Mouse (Mus musculus): Measurements from ENCODE around the gene Tyrobp. TPM values are rescaled to one million over a fixed set of nuclear protein-coding genes. Genes with fewer than 3 reads are reported as not detected.

Tyrobp gene
- polyA plus RNA-seq, 1 experiment from 2014 or later, result 23.5 TPM

DNA sequence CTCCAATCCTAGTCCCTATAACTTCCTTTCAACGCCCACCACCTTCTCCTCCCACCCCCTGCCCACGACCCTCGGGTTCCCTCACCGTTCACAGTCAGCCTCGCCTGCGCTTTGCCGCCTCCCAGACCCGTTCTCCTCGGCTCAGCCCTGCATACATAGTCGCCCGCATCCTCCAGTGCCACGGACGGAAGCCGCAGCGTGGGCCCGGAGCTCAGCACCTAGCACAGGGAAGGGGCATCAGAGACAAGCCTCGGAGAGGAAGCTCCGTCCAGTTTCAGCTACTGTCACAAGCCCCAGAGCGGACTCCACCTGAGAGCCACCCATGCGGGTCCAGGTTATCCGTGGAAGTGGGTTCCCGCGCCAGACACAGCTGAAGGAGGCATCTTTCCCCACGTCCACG lies 39.8 kb downstream of the Tyrobp start:
- Histone ChIP-seq H3K27me3 (ENCODE audit: control insufficient read depth, insufficient read depth, low read depth, low read length) (peaks cover 54% of the 10 kb centered on the region), H3K9ac (ENCODE audit: low read depth, low read length) (peak overlapping the region; percentile 46), H3K27ac (ENCODE audit: low read length) (no peak overlapping the region), H3K36me3 (ENCODE audit: control insufficient read depth, insufficient read depth, low read length) (no peaks in the 10 kb centered on the region), H3K4me3 (ENCODE audit: low read depth, low read length) (no peak overlapping the region), H3K4me1 (ENCODE audit: control insufficient read depth, insufficient read depth, low read length) (peaks cover 26% of the 10 kb centered on the region), H3K9me3 (replicated peaks; ENCODE audit: control insufficient read depth, low read length, poor library complexity, severe bottlenecking) (no peaks in the 10 kb centered on the region), H3K4me2 (ENCODE audit: low read length) (peak overlapping the region; percentile 23)
- WGBS, result 18% methylated on average over 25 of the region's 25 CpGs
- no peak for ATAC-seq

DNA sequence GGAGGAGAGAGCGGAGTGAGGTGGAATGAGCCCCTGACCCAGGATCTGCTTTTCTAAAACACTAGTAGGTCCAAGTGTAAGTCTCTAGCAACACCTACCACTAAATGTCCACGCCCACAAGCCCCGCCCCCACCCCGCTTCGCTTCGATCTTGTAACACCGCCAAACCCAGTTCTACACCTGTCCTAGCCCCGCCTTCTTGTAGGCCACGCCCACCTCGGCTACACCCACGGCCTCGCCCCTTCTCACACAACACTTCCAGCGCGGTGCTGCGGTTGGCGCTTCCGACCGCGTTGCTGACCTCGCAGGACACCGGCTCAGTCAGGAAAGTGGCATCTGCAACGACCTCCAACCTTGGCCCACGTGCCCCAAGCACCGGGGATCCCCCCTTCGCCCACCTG lies 40.2 kb downstream of the Tyrobp start:
- Histone ChIP-seq H3K9ac (ENCODE audit: low read depth, low read length) (no peak overlapping the region; the same call in 1 of the 2 replicates), H3K4me2 (ENCODE audit: low read length) (peak overlapping the region; percentile 23), H3K4me3 (ENCODE audit: low read depth, low read length) (no peak overlapping the region), H3K27ac (ENCODE audit: low read length) (no peak overlapping the region), H3K27me3 (ENCODE audit: control insufficient read depth, insufficient read depth, low read depth, low read length) (peaks cover 54% of the 10 kb centered on the region), H3K9me3 (replicated peaks; ENCODE audit: control insufficient read depth, low read length, poor library complexity, severe bottlenecking) (no peaks in the 10 kb centered on the region), H3K36me3 (ENCODE audit: control insufficient read depth, insufficient read depth, low read length) (no peaks in the 10 kb centered on the region), H3K4me1 (ENCODE audit: control insufficient read depth, insufficient read depth, low read length) (peaks cover 27% of the 10 kb centered on the region)
- no peak for ATAC-seq
- 3% methylated on average over 25 of the region's 25 CpGs for WGBS

DNA sequence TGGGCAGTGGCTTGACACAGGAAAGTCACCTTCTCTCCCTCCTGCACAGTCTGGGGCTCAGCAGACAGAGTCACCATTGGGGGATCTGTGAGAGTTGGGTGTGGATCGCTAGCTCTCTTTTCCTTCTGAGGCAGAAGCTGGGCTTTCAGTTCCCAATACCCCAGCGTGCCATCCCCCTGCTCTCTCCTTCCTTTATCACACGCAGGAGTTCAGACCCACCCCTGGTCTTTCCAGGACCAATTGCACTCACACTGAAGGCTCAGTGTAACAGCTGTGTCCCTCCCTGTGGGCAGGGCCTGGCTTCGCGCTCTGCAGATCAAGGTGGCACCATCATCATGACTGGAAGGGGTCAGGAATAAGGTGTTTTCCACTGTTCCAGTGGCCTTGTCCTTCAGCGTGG lies 40.7 kb downstream of the Tyrobp start:
- Histone ChIP-seq H3K4me2 (ENCODE audit: low read length) (no peak overlapping the region; the same call in 1 of the 2 replicates), H3K27ac (ENCODE audit: low read length) (no peak overlapping the region), H3K27me3 (ENCODE audit: control insufficient read depth, insufficient read depth, low read depth, low read length) (peaks cover 57% of the 10 kb centered on the region), H3K9me3 (replicated peaks; ENCODE audit: control insufficient read depth, low read length, poor library complexity, severe bottlenecking) (no peaks in the 10 kb centered on the region), H3K36me3 (ENCODE audit: control insufficient read depth, insufficient read depth, low read length) (no peaks in the 10 kb centered on the region), H3K9ac (ENCODE audit: low read depth, low read length) (no peak overlapping the region; the same call in 1 of the 2 replicates), H3K4me3 (ENCODE audit: low read depth, low read length) (no peak overlapping the region), H3K4me1 (ENCODE audit: control insufficient read depth, insufficient read depth, low read length) (peaks cover 27% of the 10 kb centered on the region)
- 5% methylated on average over 6 of the region's 6 CpGs for whole genome bisulfite sequencing
- ATAC-seq, result no peak

DNA sequence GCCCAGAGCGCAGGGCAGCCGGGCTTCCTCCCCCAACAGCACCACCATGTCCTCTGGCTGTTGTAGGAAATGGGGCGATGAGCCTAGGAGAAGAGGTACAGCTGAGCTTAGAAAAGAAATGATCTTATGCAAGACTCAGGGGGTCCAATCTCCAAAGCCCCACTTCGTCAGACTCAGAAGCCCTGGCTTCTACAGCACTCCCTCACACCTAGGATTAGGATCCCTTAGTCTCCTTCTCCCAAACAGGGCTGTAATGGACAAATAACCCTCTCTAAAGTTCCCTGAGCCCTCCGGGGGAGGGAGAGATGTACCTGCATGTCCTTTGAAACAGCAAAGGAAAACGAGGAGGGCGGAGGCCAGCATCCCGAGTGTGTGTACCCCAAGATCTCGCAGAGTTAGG lies 42.9 kb downstream of the Tyrobp start:
- Histone ChIP-seq H3K36me3 (ENCODE audit: control insufficient read depth, insufficient read depth, low read length) (no peaks in the 10 kb centered on the region), H3K9ac (ENCODE audit: low read depth, low read length) (peak overlapping the region; percentile 30; the same call in 1 of the 2 replicates), H3K27me3 (ENCODE audit: control insufficient read depth, insufficient read depth, low read depth, low read length) (peaks cover 72% of the 10 kb centered on the region), H3K9me3 (replicated peaks; ENCODE audit: control insufficient read depth, low read length, poor library complexity, severe bottlenecking) (no peaks in the 10 kb centered on the region), H3K4me1 (ENCODE audit: control insufficient read depth, insufficient read depth, low read length) (peaks cover 27% of the 10 kb centered on the region), H3K4me2 (ENCODE audit: low read length) (peak overlapping the region; percentile 59), H3K27ac (ENCODE audit: low read length) (no peak overlapping the region), H3K4me3 (ENCODE audit: low read depth, low read length) (peak overlapping the region; percentile 28; the same call in 1 of the 2 replicates)
- ATAC-seq, result no peak
- 1% methylated on average over 9 of the region's 9 CpGs for WGBS

DNA sequence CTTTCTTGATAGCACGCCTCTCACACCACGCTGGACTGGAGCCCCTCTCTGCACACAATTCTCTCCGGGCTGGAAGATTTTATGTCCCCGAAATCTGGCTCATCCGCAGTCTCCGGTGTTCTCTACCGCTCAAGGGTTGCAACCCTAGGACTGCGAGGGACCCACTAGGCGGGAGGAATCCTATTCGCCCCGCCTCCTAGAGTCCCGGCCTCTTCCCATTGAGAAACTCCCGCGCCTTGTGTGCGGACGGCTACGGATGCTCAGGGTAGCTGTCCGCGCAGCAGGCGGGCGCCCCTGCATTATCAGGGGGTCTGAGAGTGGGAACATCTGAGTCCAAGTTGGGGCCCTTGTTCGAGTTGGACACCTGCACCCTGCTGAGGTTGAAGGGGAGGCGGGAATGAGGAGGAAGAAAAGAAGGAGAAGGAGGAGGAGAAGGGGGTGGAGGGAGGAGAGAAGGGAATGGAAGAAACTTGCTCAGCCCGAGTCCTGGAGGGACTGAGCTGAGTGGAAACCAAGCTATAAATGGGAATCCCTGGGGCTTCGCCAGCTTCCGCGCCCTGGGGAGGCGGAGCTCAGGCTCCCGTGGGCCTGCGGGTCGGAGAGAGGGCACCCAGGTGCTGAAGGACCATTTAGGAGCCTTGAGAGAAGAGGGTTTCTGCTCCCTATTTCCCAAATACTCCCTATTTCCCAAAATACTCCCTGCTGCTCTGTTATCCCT lies 43.5 kb downstream of the Tyrobp start:
- H3K9me3 ChIP-seq (replicated peaks; ENCODE audit: control insufficient read depth, low read length, poor library complexity, severe bottlenecking), result no peaks in the 10 kb centered on the region
- H3K27ac ChIP-seq (ENCODE audit: low read length), result no peak overlapping the region
- peaks cover 70% of the 10 kb centered on the region for H3K27me3 ChIP-seq (ENCODE audit: control insufficient read depth, insufficient read depth, low read depth, low read length)
- peak overlapping the region; percentile 59 for H3K4me2 ChIP-seq (ENCODE audit: low read length)
- WGBS, result under 1% methylated on average over 31 of the region's 31 CpGs
- H3K9ac ChIP-seq (ENCODE audit: low read depth, low read length), result peak overlapping the region; percentile 31; the same call in 1 of the 2 replicates
- peaks cover 27% of the 10 kb centered on the region for H3K4me1 ChIP-seq (ENCODE audit: control insufficient read depth, insufficient read depth, low read length)
- peak overlapping the region; percentile 28 for H3K4me3 ChIP-seq (ENCODE audit: low read depth, low read length)
- no peaks in the 10 kb centered on the region for H3K36me3 ChIP-seq (ENCODE audit: control insufficient read depth, insufficient read depth, low read length)
- ATAC-seq, result 0 out of 2 replicates have a peak, but pooled peaks have one; percentile 18

DNA sequence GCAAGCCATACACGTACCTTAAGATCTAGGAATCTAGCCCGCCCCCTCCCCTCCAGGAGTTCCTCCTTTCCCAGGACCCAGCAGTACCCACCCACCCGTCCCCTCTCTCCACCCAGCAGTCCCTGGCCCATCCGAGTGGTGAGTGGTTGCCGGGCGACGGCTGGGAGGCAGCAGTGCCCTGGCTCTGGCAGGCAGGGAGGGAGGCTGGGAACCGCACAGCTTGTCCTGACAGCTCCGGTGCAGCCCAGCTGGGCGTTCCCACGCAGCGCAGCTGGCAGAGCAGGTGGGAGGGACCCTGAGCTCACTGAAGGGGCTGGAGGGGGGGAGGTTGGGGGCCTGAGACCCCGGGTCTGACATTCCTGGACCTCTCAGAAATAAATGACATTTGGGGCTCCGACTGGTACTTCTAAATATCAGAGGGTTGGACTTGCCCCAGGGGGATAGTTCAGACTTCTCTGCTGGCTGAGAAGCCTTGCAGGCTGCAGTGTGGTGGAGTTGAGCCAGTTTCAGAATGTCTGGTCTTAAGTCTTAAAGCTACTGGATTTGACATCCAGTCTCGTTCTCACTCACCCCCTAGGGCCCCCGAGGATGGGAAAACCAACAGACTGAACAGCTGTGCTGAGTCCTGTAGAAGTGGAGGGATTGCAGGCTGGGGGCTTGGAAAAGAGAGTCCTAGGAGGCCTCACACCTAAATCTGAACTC lies 44.2 kb downstream of the Tyrobp start, which contains the start of the genes Kirrel2 and Nphs1:
Gene Kirrel2 (minus strand): TSS at position 62 of the 702 bp plus-strand sequence.
Gene Nphs1 (plus strand): TSS at position 687 of the 702 bp plus-strand sequence.
- Histone ChIP-seq H3K9me3 (replicated peaks; ENCODE audit: control insufficient read depth, low read length, poor library complexity, severe bottlenecking) (no peaks in the 10 kb centered on the region), H3K4me1 (ENCODE audit: control insufficient read depth, insufficient read depth, low read length) (peaks cover 27% of the 10 kb centered on the region), H3K4me2 (ENCODE audit: low read length) (peak within 1 kb of the TSS; percentile 59), H3K9ac (ENCODE audit: low read depth, low read length) (peak within 1 kb of the TSS; percentile 31; the same call in 1 of the 2 replicates), H3K27me3 (ENCODE audit: control insufficient read depth, insufficient read depth, low read depth, low read length) (peaks cover 71% of the 10 kb centered on the region), H3K36me3 (ENCODE audit: control insufficient read depth, insufficient read depth, low read length) (no peaks in the 10 kb centered on the region), H3K4me3 (ENCODE audit: low read depth, low read length) (peak within 1 kb of the TSS; percentile 28), H3K27ac (ENCODE audit: low read length) (no peak within 1 kb of the TSS)
- peak; percentile 80 for ATAC-seq
- WGBS, result 2% methylated on average over 16 of the region's 16 CpGs

DNA sequence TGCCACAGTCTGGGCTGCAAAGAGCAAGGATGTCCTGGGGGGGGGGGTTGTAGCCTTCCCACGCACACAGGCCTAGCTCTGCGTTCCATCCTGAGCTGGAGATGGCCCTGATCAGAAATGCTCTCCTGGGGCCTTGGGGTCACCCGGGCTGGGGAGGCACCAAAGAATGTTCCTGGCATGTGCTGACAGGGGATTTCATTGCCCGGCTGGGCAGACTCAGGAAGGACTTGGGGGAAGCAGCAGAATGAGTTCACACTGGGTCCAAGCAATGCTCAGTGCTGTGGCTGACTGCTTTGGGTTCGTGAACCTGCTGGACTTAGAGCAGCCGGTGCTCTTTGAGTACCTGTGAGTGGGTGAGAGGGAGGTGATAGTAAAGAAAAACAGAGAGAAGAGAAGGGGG lies 45.9 kb downstream of the Tyrobp start:
- peaks cover 71% of the 10 kb centered on the region for H3K27me3 ChIP-seq (ENCODE audit: control insufficient read depth, insufficient read depth, low read depth, low read length)
- no peak overlapping the region for H3K4me2 ChIP-seq (ENCODE audit: low read length)
- no peak overlapping the region for H3K9ac ChIP-seq (ENCODE audit: low read depth, low read length)
- no peaks in the 10 kb centered on the region for H3K36me3 ChIP-seq (ENCODE audit: control insufficient read depth, insufficient read depth, low read length)
- ATAC-seq, result no peak
- 36% methylated on average over 6 of the region's 6 CpGs for WGBS
- H3K9me3 ChIP-seq (replicated peaks; ENCODE audit: control insufficient read depth, low read length, poor library complexity, severe bottlenecking), result no peaks in the 10 kb centered on the region
- H3K4me1 ChIP-seq (ENCODE audit: control insufficient read depth, insufficient read depth, low read length), result peaks cover 19% of the 10 kb centered on the region
- H3K4me3 ChIP-seq (ENCODE audit: low read depth, low read length), result no peak overlapping the region
- no peak overlapping the region for H3K27ac ChIP-seq (ENCODE audit: low read length)

DNA sequence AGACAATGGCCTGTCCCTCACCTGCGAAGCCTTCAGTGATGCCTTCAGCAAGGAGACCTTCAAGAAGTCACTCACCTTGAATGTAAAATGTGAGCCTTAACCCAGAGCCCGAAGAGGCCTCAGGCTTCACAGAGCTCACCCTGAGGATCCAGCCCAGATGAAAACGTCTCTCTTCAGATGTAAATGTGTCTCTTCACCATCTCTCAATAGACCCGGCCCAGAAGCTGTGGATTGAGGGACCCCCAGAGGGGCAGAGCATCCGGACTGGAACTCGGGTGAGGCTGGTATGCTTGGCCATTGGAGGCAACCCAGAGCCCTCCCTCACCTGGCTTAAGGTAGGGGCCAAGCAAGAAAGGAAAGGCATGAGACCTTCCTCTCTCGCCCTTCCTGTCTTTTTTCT lies 50.0 kb downstream of the Tyrobp start:
- no peak for ATAC-seq
- Histone ChIP-seq H3K36me3 (ENCODE audit: control insufficient read depth, insufficient read depth, low read length) (no peaks in the 10 kb centered on the region), H3K27me3 (ENCODE audit: control insufficient read depth, insufficient read depth, low read depth, low read length) (peaks cover 77% of the 10 kb centered on the region), H3K9me3 (replicated peaks; ENCODE audit: control insufficient read depth, low read length, poor library complexity, severe bottlenecking) (no peaks in the 10 kb centered on the region), H3K4me3 (ENCODE audit: low read depth, low read length) (no peak overlapping the region), H3K4me1 (ENCODE audit: control insufficient read depth, insufficient read depth, low read length) (no peaks in the 10 kb centered on the region), H3K4me2 (ENCODE audit: low read length) (no peak overlapping the region), H3K9ac (ENCODE audit: low read depth, low read length) (no peak overlapping the region), H3K27ac (ENCODE audit: low read length) (no peak overlapping the region)
- 29% methylated on average over 7 of the region's 7 CpGs for WGBS

DNA sequence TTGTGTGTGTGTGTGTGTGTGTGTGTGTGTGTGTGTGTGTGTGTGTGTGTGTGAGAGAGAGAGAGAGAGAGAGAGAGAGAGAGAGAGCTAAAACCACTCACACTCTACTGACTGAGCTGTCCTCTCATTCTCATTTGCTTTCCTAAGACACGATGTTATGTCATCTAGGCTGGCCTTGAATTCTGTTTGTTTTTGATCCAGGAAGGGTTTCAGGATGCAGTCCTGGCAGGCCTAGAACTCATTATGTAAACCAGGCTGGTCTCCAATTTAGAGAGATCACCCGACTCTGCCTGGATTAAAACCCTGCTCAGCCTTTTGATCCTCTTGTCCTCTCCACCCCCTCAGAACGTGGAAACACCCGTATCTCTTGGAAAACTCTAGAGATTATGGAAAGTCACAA lies 50.4 kb downstream of the Tyrobp start:
- no peak overlapping the region for H3K4me3 ChIP-seq (ENCODE audit: low read depth, low read length)
- H3K9me3 ChIP-seq (replicated peaks; ENCODE audit: control insufficient read depth, low read length, poor library complexity, severe bottlenecking), result no peaks in the 10 kb centered on the region
- WGBS, result 10% methylated on average over 4 of the region's 4 CpGs
- no peaks in the 10 kb centered on the region for H3K4me1 ChIP-seq (ENCODE audit: control insufficient read depth, insufficient read depth, low read length)
- no peaks in the 10 kb centered on the region for H3K36me3 ChIP-seq (ENCODE audit: control insufficient read depth, insufficient read depth, low read length)
- H3K27ac ChIP-seq (ENCODE audit: low read length), result no peak overlapping the region
- peaks cover 77% of the 10 kb centered on the region for H3K27me3 ChIP-seq (ENCODE audit: control insufficient read depth, insufficient read depth, low read depth, low read length)
- H3K9ac ChIP-seq (ENCODE audit: low read depth, low read length), result no peak overlapping the region
- ATAC-seq, result no peak
- H3K4me2 ChIP-seq (ENCODE audit: low read length), result no peak overlapping the region

All from midbrain, embryonic 16.5 days (tissue).